Mouse (Mus musculus): ENCODE measurements around the gene Lypd9.

- no peak for TF ChIP-seq POLR2A (IDR thresholded peaks at IDR 0.05; ENCODE audit: borderline replicate concordance, extremely low read depth, insufficient read depth, insufficient read length, poor library complexity, severe bottlenecking)
- TF ChIP-seq CTCF (IDR thresholded peaks at IDR 0.05; ENCODE audit: borderline replicate concordance, extremely low read depth, insufficient read depth, insufficient read length), result peak; percentile 32; the same call in 1 of the 2 replicates
These were observed 46.6 kb upstream of the Lypd9 start for GRCm38 (mm10) chr11:58499290-58499689.

Measured in brain, embryonic 14.5 days (tissue).